Mouse (Mus musculus) liver, embryonic 14.5 days (tissue): ENCODE data around the gene Serhl. TPM values are rescaled to one million over a fixed set of nuclear protein-coding genes. Genes with fewer than 3 reads are reported as not detected.

Experiments
- ATAC-seq: fragments of 200-750 bp; cut with Nextera tagmentation; 2 replicates; pipeline ENCODE4 v1.8.0; 2017; ENCODE audit warnings: moderate number of reproducible peaks, mild to moderate bottlenecking, moderate library complexity; ENCODE audit not compliant: insufficient read depth
- DNase-seq, 3 experiments: peaks; one replicate each; pipeline ENCODE4 v3.0.0-alpha.2; 2012 to 2013; ENCODE audit warnings: low read depth in 3 of 3, low spot score in 3 of 3
- H3K27ac ChIP-seq: fragments of 300-500 bp; sonication (generic); 2 replicates; pipeline ENCODE4 v1.5.1; 2014; ENCODE audit warnings: moderate library complexity, mild to moderate bottlenecking, control low read depth, inconsistent platforms
- H3K27me3 ChIP-seq: fragments of 300-500 bp; sonication (generic); 2 replicates; pipeline ENCODE4 v1.6.1; 2014; ENCODE audit warnings: mild to moderate bottlenecking, low read length, moderate library complexity; ENCODE audit not compliant: control insufficient read depth, insufficient read depth
- H3K36me3 ChIP-seq: fragments of 300-500 bp; sonication (generic); replicated peaks from 2 replicates; pipeline ENCODE4 v1.6.1; 2014; ENCODE audit warnings: low read depth; ENCODE audit not compliant: control insufficient read depth, insufficient read depth
- H3K4me1 ChIP-seq, 2 experiments: fragments of 200-500 bp in 1 of 2; fragments of 300-500 bp in 1 of 2; sonication (generic) in 1 of 2; replicated peaks; 2 replicates each; pipeline ENCODE4 v1.6.1; 2012 to 2014; ENCODE audit warnings: antibody characterized with exemption in 1 of 2, inconsistent platforms in 1 of 2, low read length in 1 of 2; ENCODE audit not compliant: control insufficient read depth in 2 of 2, insufficient read depth in 2 of 2
- H3K4me2 ChIP-seq: fragments of 300-500 bp; sonication (generic); 2 replicates; pipeline ENCODE4 v1.6.1; 2014; ENCODE audit warnings: low read depth, mild to moderate bottlenecking, control low read depth, moderate library complexity
- H3K4me3 ChIP-seq, 2 experiments: fragments of 200-500 bp in 1 of 2; fragments of 300-500 bp in 1 of 2; sonication (generic) in 1 of 2; 2 replicates each; pipeline ENCODE4 v1.5.1; 2012 to 2014; ENCODE audit warnings: low read depth in 2 of 2, low read length in 2 of 2, mild to moderate bottlenecking in 2 of 2, control low read depth in 1 of 2, inconsistent platforms in 1 of 2, moderate library complexity in 1 of 2; ENCODE audit not compliant: insufficient read depth in 1 of 2
- H3K9ac ChIP-seq: fragments of 300-500 bp; sonication (generic); replicated peaks from 2 replicates; pipeline ENCODE4 v1.6.1; 2014; ENCODE audit warnings: mild to moderate bottlenecking, control low read depth, moderate library complexity
- H3K9me3 ChIP-seq: fragments of 300-500 bp; sonication (generic); 2 replicates; pipeline ENCODE4 v1.6.1; 2016; ENCODE audit warnings: low read length, mixed read lengths; ENCODE audit not compliant: control insufficient read depth
- CTCF ChIP-seq: IDR thresholded peaks from 2 replicates; pipeline ENCODE4 v1.5.1; 2016; ENCODE audit warnings: antibody characterized with exemption, low read depth, control low read depth
- EP300 ChIP-seq: IDR thresholded peaks from 2 replicates; pipeline ENCODE4 v1.6.1; 2016; ENCODE audit warnings: antibody characterized with exemption, low read depth
- WGBS: fragments of 180-500 bp; shearing (Covaris S2); extraction: QIAGEN DNeasy Blood & Tissue Kit; methylation state at CpG from one replicate; pipeline ENCODE4 v1.1.7; 2014; ENCODE audit not compliant: insufficient replicate concordance; 5-methylcytosine and 5-hydroxymethylcytosine counted together
- polyA plus RNA-seq, 2 experiments: library from polyadenylated mRNA; depleted of rRNA in 1 of 2; stranded (reverse) in 1 of 2; unstranded in 1 of 2; fragments of >200 nt; fragmentation: Nextera tagmentation in 1 of 2; extraction: Ambion mirVana in 1 of 2; gene quantifications; 2 replicates each; pipeline versions ENCODE4 v1.2.1 to v1.2.3; 2012 to 2014

Gene Serhl
- polyA plus RNA-seq, 2 experiments, result 12.4 to 14.8 TPM

- Histone ChIP-seq H3K4me1 (no peaks in the 10 kb centered on the region), H3K9ac (no peak overlapping the region), H3K4me3 (no peak overlapping the region), H3K36me3 (no peaks in the 10 kb centered on the region), H3K27ac (no peak overlapping the region), H3K4me2 (peak overlapping the region; percentile 6; the same call in 1 of the 2 replicates), H3K9me3 (no peaks in the 10 kb centered on the region), H3K27me3 (peaks cover 12% of the 10 kb centered on the region)
- no peak for DNase-seq
- TF ChIP-seq CTCF (no peak), EP300 (no peak)
- ATAC-seq, result no peak
- 10% methylated on average over 27 of the region's 27 CpGs for WGBS
These were observed 13.4 kb upstream of the Serhl start for GRCm38 (mm10) chr15:83075607-83076525.

- Histone ChIP-seq H3K9me3 (no peaks in the 10 kb centered on the region), H3K27me3 (no peaks in the 10 kb centered on the region), H3K4me1 (peaks cover 9 to 13% of the 10 kb centered on the region in 2 experiments), H3K36me3 (no peaks in the 10 kb centered on the region), H3K9ac (no peak overlapping the region), H3K4me3 (no peak overlapping the region), H3K4me2 (no peak overlapping the region), H3K27ac (no peak overlapping the region)
- TF ChIP-seq CTCF (no peak), EP300 (no peak)
- WGBS, result 60% methylated on average over 5 of the region's 5 CpGs
- no peak for DNase-seq
- ATAC-seq, result no peak
These were observed 5.8 kb upstream of the Serhl start for GRCm38 (mm10) chr15:83083530-83083929.

GRCm38 (mm10) chr15:83084022-83084640, 5.2 kb upstream of the Serhl start:
- DNase-seq, result no peak
- TF ChIP-seq CTCF (no peak), EP300 (no peak)
- no peaks in the 10 kb centered on the region for H3K36me3 ChIP-seq
- H3K4me3 ChIP-seq, result no peak overlapping the region
- peaks cover 4% of the 10 kb centered on the region for H3K27me3 ChIP-seq
- no peaks in the 10 kb centered on the region for H3K9me3 ChIP-seq
- H3K27ac ChIP-seq, result no peak overlapping the region
- peaks cover 9 to 13% of the 10 kb centered on the region in 2 experiments for H3K4me1 ChIP-seq
- WGBS, result 49% methylated on average over 13 of the region's 13 CpGs
- ATAC-seq, result no peak
- H3K9ac ChIP-seq, result no peak overlapping the region
- H3K4me2 ChIP-seq, result no peak overlapping the region

GRCm38 (mm10) chr15:83085901-83086300, 3.4 kb upstream of the Serhl start:
- peaks cover 9 to 13% of the 10 kb centered on the region in 2 experiments for H3K4me1 ChIP-seq
- no peak overlapping the region for H3K4me2 ChIP-seq
- H3K9ac ChIP-seq, result no peak overlapping the region
- no peak overlapping the region for H3K4me3 ChIP-seq
- DNase-seq (peak; percentile 38 to 45 (median 39)), ATAC-seq (0 out of 2 replicates have a peak, but pooled peaks have one; percentile 33)
- H3K27me3 ChIP-seq, result peaks cover 7% of the 10 kb centered on the region
- 17% methylated on average over 7 of the region's 7 CpGs for WGBS
- no peak overlapping the region for H3K27ac ChIP-seq
- TF ChIP-seq EP300 (no peak), CTCF (peak; percentile 94)
- no peaks in the 10 kb centered on the region for H3K9me3 ChIP-seq
- no peaks in the 10 kb centered on the region for H3K36me3 ChIP-seq
